Mouse (Mus musculus): ENCODE measurements at regions not wholly inside any gene's neighbourhood (a gene's known extent, or its start where the extent isn't known, plus 50 kb on each side); places are given as distances from the start of the nearest gene placed in this dataset.

- no peak for TF ChIP-seq CTCF (IDR thresholded peaks at IDR 0.05 in 2 of 3, conservative IDR thresholded peaks at IDR 0.05 in 1 of 3; ENCODE audit: control insufficient read depth in 1 of 3, insufficient read depth in 1 of 3, low read depth in 2 of 3, low read length in 3 of 3, poor library complexity in 1 of 3, severe bottlenecking in 1 of 3)
- TF ChIP-seq BHLHE40 (IDR thresholded peaks at IDR 0.05; ENCODE audit: borderline replicate concordance, low read depth, low read length), result no peak
- TF ChIP-seq UBTF (IDR thresholded peaks at IDR 0.05; ENCODE audit: borderline replicate concordance, insufficient read depth, low read depth, low read length), result no peak
- no peak for TF ChIP-seq JUND (IDR thresholded peaks at IDR 0.05; ENCODE audit: low read depth, low read length)
These were observed 110.3 kb downstream of the A730009L09Rik start for GRCm38 (mm10) chr16:84625110-84625722.
